Mouse (Mus musculus) CH12.LX (cell line): ENCODE results near the gene Dab1. TPM values are rescaled to one million over a fixed set of nuclear protein-coding genes. Genes with fewer than 3 reads are reported as not detected.

Experiments
- DNase-seq: peaks from one replicate; pipeline ENCODE4 v3.0.0-alpha.2; 2013; ENCODE audit errors: extremely low read depth
- H3K27ac ChIP-seq: 2 replicates; pipeline ENCODE4 v1.5.1; 2012; ENCODE audit warnings: low read depth, mild to moderate bottlenecking, control low read depth, moderate library complexity; ENCODE audit not compliant: insufficient read depth
- H3K27me3 ChIP-seq: replicated peaks from 2 replicates; pipeline ENCODE3; 2012; ENCODE audit warnings: inconsistent platforms
- H3K36me3 ChIP-seq, 2 experiments: replicated peaks in 1 of 2; 2 replicates each; pipeline versions ENCODE3 to v1.6.1; 2012; ENCODE audit warnings: inconsistent platforms in 1 of 2, low read length in 1 of 2, mild to moderate bottlenecking in 1 of 2, mixed read lengths in 1 of 2, moderate library complexity in 1 of 2; ENCODE audit not compliant: control insufficient read depth in 1 of 2, insufficient read depth in 1 of 2
- H3K4me1 ChIP-seq, 2 experiments: 2 replicates each; pipeline ENCODE4 v1.6.1; 2012; ENCODE audit warnings: inconsistent platforms in 1 of 2, moderate library complexity in 1 of 2; ENCODE audit not compliant: insufficient read depth in 2 of 2, control insufficient read depth in 1 of 2
- H3K4me2 ChIP-seq: 2 replicates; pipeline ENCODE4 v1.6.1; 2012; ENCODE audit warnings: low read depth, mild to moderate bottlenecking, control low read depth; ENCODE audit not compliant: poor library complexity, insufficient read depth, severe bottlenecking
- H3K4me3 ChIP-seq, 3 experiments: fragments of 150-350 bp in 1 of 3; sonication (generic) in 1 of 3; replicated peaks in 1 of 3; 2 replicates each; pipeline versions ENCODE3 to v1.5.1; 2011 to 2012; ENCODE audit warnings: low read depth in 2 of 3, low read length in 2 of 3, mild to moderate bottlenecking in 2 of 3, moderate library complexity in 2 of 3, control low read depth in 1 of 3, improper control_type of control experiment in 1 of 3, inconsistent platforms in 1 of 3, mixed read lengths in 1 of 3; ENCODE audit not compliant: poor library complexity in 1 of 3
- H3K79me2 ChIP-seq: replicated peaks from 2 replicates; pipeline ENCODE4 v1.6.1; 2012; ENCODE audit warnings: mild to moderate bottlenecking, moderate library complexity; ENCODE audit not compliant: control insufficient read depth, poor library complexity, insufficient read depth, severe bottlenecking; ENCODE audit errors: extremely low read depth
- H3K9ac ChIP-seq: 2 replicates; pipeline ENCODE4 v1.6.1; 2012; ENCODE audit warnings: low read depth, mild to moderate bottlenecking, control low read depth, moderate library complexity; ENCODE audit not compliant: insufficient read depth
- H3K9me3 ChIP-seq: replicated peaks from 2 replicates; pipeline ENCODE3; 2012; ENCODE audit warnings: low read length, inconsistent platforms, mixed read lengths
- BHLHE40 ChIP-seq: IDR thresholded peaks from 2 replicates; pipeline ENCODE4 v1.6.1; 2011; ENCODE audit warnings: mild to moderate bottlenecking, low read depth, low read length, improper control_type of control experiment
- CHD2 ChIP-seq: IDR thresholded peaks from 2 replicates; pipeline ENCODE4 v1.6.1; 2011; ENCODE audit warnings: low read length, improper control_type of control experiment
- ELF1 ChIP-seq: IDR thresholded peaks from 2 replicates; pipeline ENCODE4 v1.6.1; 2014; ENCODE audit warnings: low read depth, mild to moderate bottlenecking, inconsistent platforms, low read length, improper control_type of control experiment
- ETS1 ChIP-seq: conservative IDR thresholded peaks from 2 replicates; pipeline ENCODE4 v1.6.1; 2012; ENCODE audit warnings: low read depth, mild to moderate bottlenecking, inconsistent platforms, low read length, improper control_type of control experiment, moderate library complexity
- GABPA ChIP-seq: IDR thresholded peaks from 2 replicates; pipeline ENCODE4 v1.6.1; 2012; ENCODE audit warnings: low read depth, low read length, improper control_type of control experiment, inconsistent platforms; ENCODE audit not compliant: insufficient replicate concordance
- IRF4 ChIP-seq: IDR thresholded peaks from 2 replicates; pipeline ENCODE4 v1.6.1; 2014; ENCODE audit warnings: low read depth, mild to moderate bottlenecking, inconsistent platforms, low read length, improper control_type of control experiment
- JUND ChIP-seq: conservative IDR thresholded peaks from 2 replicates; pipeline ENCODE4 v1.6.1; 2011; ENCODE audit warnings: low read depth, low read length, improper control_type of control experiment
- KAT2A ChIP-seq: IDR thresholded peaks from 2 replicates; pipeline ENCODE4 v1.6.1; 2012; ENCODE audit warnings: low read length, improper control_type of control experiment, inconsistent platforms; ENCODE audit not compliant: insufficient replicate concordance
- MAZ ChIP-seq: IDR thresholded peaks from 2 replicates; pipeline ENCODE4 v1.6.1; 2012; ENCODE audit warnings: low read depth, mild to moderate bottlenecking, inconsistent platforms, low read length, improper control_type of control experiment, moderate library complexity
- MEF2A ChIP-seq: IDR thresholded peaks from 2 replicates; pipeline ENCODE4 v1.6.1; 2014; ENCODE audit warnings: low read depth, mild to moderate bottlenecking, inconsistent platforms, low read length, improper control_type of control experiment, borderline replicate concordance
- MXI1 ChIP-seq: IDR thresholded peaks from 2 replicates; pipeline ENCODE4 v1.6.1; 2011; ENCODE audit warnings: mild to moderate bottlenecking, low read depth, low read length, improper control_type of control experiment
- PAX5 ChIP-seq: IDR thresholded peaks from 2 replicates; pipeline ENCODE4 v1.6.1; 2012; ENCODE audit warnings: low read length, inconsistent platforms, mixed read lengths
- POLR2A ChIP-seq: IDR thresholded peaks from 2 replicates; pipeline ENCODE4 v1.6.1; 2011; ENCODE audit warnings: low read depth, mild to moderate bottlenecking, improper control_type of control experiment, low read length
- RAD21 ChIP-seq: IDR thresholded peaks from 2 replicates; pipeline ENCODE4 v1.6.1; 2011; ENCODE audit warnings: low read depth, mild to moderate bottlenecking, low read length, improper control_type of control experiment, moderate library complexity
- RCOR1 ChIP-seq: conservative IDR thresholded peaks from 2 replicates; pipeline ENCODE4 v1.6.1; 2012; ENCODE audit warnings: low read depth, mild to moderate bottlenecking, inconsistent platforms, low read length, improper control_type of control experiment
- SMC3 ChIP-seq: IDR thresholded peaks from 2 replicates; pipeline ENCODE4 v1.6.1; 2011; ENCODE audit warnings: low read depth, low read length, improper control_type of control experiment
- TBP ChIP-seq: conservative IDR thresholded peaks from 2 replicates; pipeline ENCODE4 v1.6.1; 2011; ENCODE audit warnings: low read depth, low read length, improper control_type of control experiment
- TCF12 ChIP-seq: IDR thresholded peaks from 2 replicates; pipeline ENCODE4 v1.6.1; 2014; ENCODE audit warnings: low read depth, mild to moderate bottlenecking, inconsistent platforms, low read length, improper control_type of control experiment
- UBTF ChIP-seq: IDR thresholded peaks from 2 replicates; pipeline ENCODE4 v1.6.1; 2012; ENCODE audit warnings: low read depth, mild to moderate bottlenecking, inconsistent platforms, low read length, improper control_type of control experiment, moderate library complexity
- USF1 ChIP-seq: IDR thresholded peaks from 2 replicates; pipeline ENCODE4 v1.6.1; 2014; ENCODE audit warnings: low read depth, mild to moderate bottlenecking, inconsistent platforms, low read length, improper control_type of control experiment
- USF2 ChIP-seq: conservative IDR thresholded peaks from 2 replicates; pipeline ENCODE4 v1.6.1; 2011; ENCODE audit warnings: low read depth, low read length, improper control_type of control experiment
- dilution Hi-C: fragments of 300-500 bp; cut with MboI; formaldehyde crosslinking; loops from 2 replicates; pipeline ENCODE4 v1.14.3; 2020; ENCODE audit warnings: low sequenced_read_pairs; ENCODE audit not compliant: extremely low pct_unique_long_range_greater_than_20kb, extremely low pct_ligation_motif_present
- in situ Hi-C: fragments of 300-500 bp; cut with MboI; formaldehyde crosslinking; loops from 3 replicates; pipeline ENCODE4 v1.14.3; 2019; ENCODE audit warnings: low sequenced_read_pairs, low pct_ligation_motif_present, low pct_unique_long_range_greater_than_20kb, mixed read lengths
- polyA plus RNA-seq: library from polyadenylated mRNA; unstranded; fragments of >175 nt; gene quantifications from 2 replicates; pipeline ENCODE4 v1.2.1, GENCODE M21; 2012; ENCODE audit warnings: low read depth; ENCODE audit not compliant: insufficient read length
- total RNA-seq, 2 experiments: library from RNA; depleted of rRNA; stranded (reverse); fragments of 300-350 nt in 1 of 2; fragments of >200 nt in 1 of 2; gene quantifications; 2 replicates each; pipeline ENCODE4 v1.2.3; 2012 to 2014

Dab1 gene
- total and polyA plus RNA-seq, 3 experiments = not detected

DNA sequence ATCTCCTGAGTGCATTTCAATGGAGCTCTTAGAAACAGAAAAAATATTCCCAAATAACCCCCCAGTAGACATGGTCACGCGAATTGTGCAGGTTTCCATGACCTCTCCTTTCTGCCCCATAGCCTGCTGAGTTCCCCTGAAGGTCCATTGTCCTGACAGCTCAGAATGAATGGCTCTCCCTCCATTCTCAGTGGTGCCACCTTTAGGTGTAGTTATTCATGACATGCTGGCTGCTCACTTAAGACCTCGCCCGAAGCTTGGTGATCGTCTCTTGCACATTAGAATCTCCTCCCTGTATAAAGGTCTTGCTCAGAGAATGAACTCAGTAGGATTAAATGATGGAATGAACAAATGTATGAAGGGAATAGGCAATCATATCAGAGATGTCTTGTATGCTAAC lies 776.9 kb downstream of the Dab1 start:
- no peaks in the 10 kb centered on the region for H3K79me2 ChIP-seq
- in situ Hi-C loops (no loop called here), dilution Hi-C loops (no loop called here)
- H3K9me3 ChIP-seq = peaks cover 67% of the 10 kb centered on the region
- no peak for DNase-seq
- no peaks in the 10 kb centered on the region for H3K27me3 ChIP-seq
- no peak overlapping the region for H3K27ac ChIP-seq
- TF ChIP-seq USF1 (no peak), IRF4 (no peak), GABPA (no peak), RCOR1 (no peak), RAD21 (no peak), SMC3 (no peak), BHLHE40 (no peak)
- H3K9ac ChIP-seq = no peak overlapping the region
- no peak overlapping the region for H3K4me3 ChIP-seq
- H3K4me1 ChIP-seq = no peaks in the 10 kb centered on the region
- H3K4me2 ChIP-seq = no peak overlapping the region
- H3K36me3 ChIP-seq = no peaks in the 10 kb centered on the region

DNA sequence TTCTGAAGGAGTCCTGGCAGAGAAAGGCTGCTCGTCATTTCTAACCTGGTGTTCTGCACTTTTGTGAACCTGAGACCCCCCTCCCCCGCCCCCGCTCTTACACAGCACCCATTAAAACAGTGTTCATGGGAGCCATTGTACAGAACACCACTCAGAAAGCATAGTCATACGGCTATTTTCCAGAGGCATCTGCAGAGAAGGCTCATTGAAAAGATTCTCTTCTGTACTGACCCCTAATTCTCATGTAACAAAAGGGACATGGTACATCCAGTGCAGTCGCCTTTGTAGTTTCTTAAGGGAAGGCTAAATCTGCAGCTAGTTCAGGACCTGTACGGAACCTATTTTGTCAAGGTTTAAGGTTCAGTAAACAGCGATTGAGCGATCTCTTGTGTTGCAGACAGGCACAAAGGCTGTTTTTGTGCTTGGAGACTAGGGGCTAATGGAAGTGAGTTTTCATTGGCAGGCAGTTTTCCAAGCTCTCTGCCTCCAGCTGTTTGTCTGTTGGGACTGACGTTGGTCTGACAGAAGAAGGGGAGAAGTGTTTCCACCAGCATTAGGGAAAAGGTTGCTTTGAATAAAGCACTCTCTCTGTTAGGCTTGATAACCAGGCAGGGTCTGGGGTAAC lies 780.1 kb downstream of the Dab1 start:
- Histone ChIP-seq H3K4me2 (no peak overlapping the region), H3K4me1 (no peaks in the 10 kb centered on the region), H3K27ac (no peak overlapping the region), H3K4me3 (no peak overlapping the region), H3K36me3 (no peaks in the 10 kb centered on the region), H3K9me3 (peaks cover 63% of the 10 kb centered on the region), H3K9ac (no peak overlapping the region), H3K27me3 (no peaks in the 10 kb centered on the region), H3K79me2 (no peaks in the 10 kb centered on the region)
- in situ Hi-C loops = no loop called here
- dilution Hi-C loops = no loop called here
- no peak for DNase-seq
- TF ChIP-seq MXI1 = no peak
- no peak for TF ChIP-seq MEF2A
- TF ChIP-seq ETS1 = no peak
- no peak for TF ChIP-seq POLR2A
- TF ChIP-seq PAX5 = no peak
- TF ChIP-seq USF1 = no peak
- TF ChIP-seq TBP = no peak
- no peak for TF ChIP-seq USF2

DNA sequence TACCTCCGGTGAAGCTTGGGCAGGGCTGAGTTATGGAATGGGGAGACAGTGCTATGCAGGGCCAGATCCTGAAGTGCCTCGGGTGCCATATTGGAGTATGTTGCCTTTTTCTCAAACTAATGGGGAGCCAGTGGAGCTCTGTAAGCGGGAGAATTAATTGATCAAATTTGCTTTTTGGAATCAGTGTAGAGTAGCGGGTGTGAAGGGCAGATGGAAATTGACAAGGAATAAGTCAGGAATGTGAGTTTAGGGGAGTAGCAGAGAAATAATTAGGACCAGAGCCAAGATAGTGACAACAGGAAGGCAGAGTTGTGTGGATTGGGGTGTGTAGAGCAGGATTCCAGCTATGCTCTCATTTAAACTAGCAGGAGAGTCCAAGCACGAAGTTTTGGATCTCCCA lies 784.9 kb downstream of the Dab1 start:
- in situ Hi-C loops = no loop called here
- DNase-seq = no peak
- H3K4me1 ChIP-seq = no peaks in the 10 kb centered on the region
- H3K27me3 ChIP-seq = no peaks in the 10 kb centered on the region
- TF ChIP-seq MAZ = no peak
- no peak for TF ChIP-seq CHD2
- no peak for TF ChIP-seq KAT2A
- TF ChIP-seq UBTF = no peak
- no peak for TF ChIP-seq ELF1
- no peak for TF ChIP-seq MXI1
- no peak for TF ChIP-seq JUND
- TF ChIP-seq TCF12 = no peak
- no peak for TF ChIP-seq MEF2A
- no peak for TF ChIP-seq GABPA
- H3K9ac ChIP-seq = no peak overlapping the region
- H3K27ac ChIP-seq = no peak overlapping the region
- peaks cover 58% of the 10 kb centered on the region for H3K9me3 ChIP-seq
- no peak overlapping the region for H3K4me2 ChIP-seq
- no peaks in the 10 kb centered on the region for H3K36me3 ChIP-seq
- no peak overlapping the region for H3K4me3 ChIP-seq
- no peaks in the 10 kb centered on the region for H3K79me2 ChIP-seq
- dilution Hi-C loops = no loop called here
